Mouse (Mus musculus) brown adipose tissue, adult 24 weeks (tissue): ENCODE results near the gene Tsga10. TPM values are rescaled to one million over a fixed set of nuclear protein-coding genes. Genes with fewer than 3 reads are reported as not detected.
A peak's percentile ranks its signal among the peaks of the same experiment; 100 is the strongest.

Experiments used
- H3K27ac ChIP-seq: fragments of 200-500 bp; replicated peaks from 2 replicates; pipeline ENCODE4 v1.5.1; 2012; ENCODE audit warnings: low read depth, mild to moderate bottlenecking, low read length
- H3K4me1 ChIP-seq: fragments of 200-500 bp; 2 replicates; pipeline ENCODE4 v1.6.1; 2012; ENCODE audit warnings: low read length, mixed read lengths; ENCODE audit not compliant: control insufficient read depth, insufficient read depth, insufficient read length
- H3K4me3 ChIP-seq: fragments of 200-500 bp; 2 replicates; pipeline ENCODE4 v1.5.1; 2012; ENCODE audit warnings: low read depth, mild to moderate bottlenecking, low read length, moderate library complexity; ENCODE audit not compliant: insufficient read depth
- polyA plus RNA-seq: library from polyadenylated mRNA; stranded (reverse); fragments of >200 nt; gene quantifications from 2 replicates; pipeline ENCODE4 v1.2.4, GENCODE M21; 2012; ENCODE audit not compliant: missing spikeins, insufficient read depth, insufficient read length

Tsga10 gene
- polyA plus RNA-seq: 6.1 and 8.5 TPM in 2 replicates

DNA sequence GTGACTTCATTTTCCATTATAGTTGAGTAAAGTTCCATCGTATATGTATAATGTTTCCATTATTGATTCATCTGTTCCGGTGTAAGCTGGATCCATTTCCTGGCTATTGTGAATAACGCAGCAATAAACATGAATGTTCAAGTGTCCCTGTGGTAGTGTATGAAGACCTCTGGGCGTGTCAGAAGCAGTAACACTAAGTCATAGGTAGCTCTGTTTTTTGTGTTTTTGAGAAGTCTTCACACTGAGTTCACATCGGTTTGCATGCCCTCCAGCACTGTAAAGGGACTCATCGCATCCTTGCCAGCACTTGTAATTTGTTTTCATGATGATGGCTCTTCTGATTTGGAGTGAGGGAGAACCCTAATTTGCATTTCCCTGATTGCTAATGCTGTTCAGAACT lies at the start of gene Tsga10:
Tsga10 (minus strand) TSS at position 144 of the 400 bp plus-strand sequence.
- 0 out of 2 replicates have a peak, but pooled peaks cover 3% of the 10 kb centered on the region for H3K4me1 ChIP-seq
- H3K27ac ChIP-seq: peak within 1 kb of the TSS; percentile 54
- peak within 1 kb of the TSS; percentile 62 for H3K4me3 ChIP-seq

DNA sequence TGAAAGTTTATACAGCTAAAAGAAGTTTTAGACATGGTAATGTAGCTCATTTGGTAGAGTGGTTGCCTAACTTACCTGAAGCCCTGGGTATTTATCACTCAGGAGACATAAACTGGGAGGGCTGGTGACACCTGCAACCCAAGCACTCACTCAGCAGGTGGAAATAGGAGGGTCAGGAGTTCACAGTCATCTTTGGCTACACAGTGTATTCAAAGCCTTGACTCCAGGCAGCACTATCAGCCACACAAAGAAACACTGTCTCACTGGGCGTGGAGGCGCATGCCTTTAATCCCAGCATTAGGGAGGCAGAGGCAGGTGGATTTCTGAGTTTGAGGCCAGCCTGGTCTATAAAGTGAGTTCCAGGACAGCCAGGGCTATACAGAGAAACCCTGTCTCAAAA lies 46.5 kb upstream of the Tsga10 start:
- H3K4me3 ChIP-seq: no peak overlapping the region
- H3K4me1 ChIP-seq: no peaks in the 10 kb centered on the region
- H3K27ac ChIP-seq: no peak overlapping the region

DNA sequence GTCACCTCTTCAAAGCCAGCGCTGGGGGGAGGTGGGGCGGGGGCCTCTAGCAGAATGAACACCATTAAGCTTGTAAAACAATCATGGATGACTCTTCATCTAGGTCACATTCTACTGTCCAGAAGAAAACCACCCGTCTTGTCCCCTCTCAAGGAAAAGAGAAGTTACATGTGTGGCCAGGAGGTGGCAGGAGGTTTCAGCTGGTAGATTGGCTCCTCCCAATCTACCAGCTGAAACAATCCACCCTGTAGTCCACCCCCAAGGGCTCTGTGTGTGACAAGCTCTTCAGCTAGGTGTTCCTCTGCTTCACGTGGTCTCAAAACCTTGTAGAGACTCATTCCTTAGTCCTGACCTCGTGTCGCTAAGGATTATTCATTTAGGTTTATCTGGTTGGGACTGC lies 36.9 kb upstream of the Tsga10 start:
- Histone ChIP-seq H3K27ac (no peak overlapping the region), H3K4me3 (no peak overlapping the region), H3K4me1 (no peaks in the 10 kb centered on the region)

DNA sequence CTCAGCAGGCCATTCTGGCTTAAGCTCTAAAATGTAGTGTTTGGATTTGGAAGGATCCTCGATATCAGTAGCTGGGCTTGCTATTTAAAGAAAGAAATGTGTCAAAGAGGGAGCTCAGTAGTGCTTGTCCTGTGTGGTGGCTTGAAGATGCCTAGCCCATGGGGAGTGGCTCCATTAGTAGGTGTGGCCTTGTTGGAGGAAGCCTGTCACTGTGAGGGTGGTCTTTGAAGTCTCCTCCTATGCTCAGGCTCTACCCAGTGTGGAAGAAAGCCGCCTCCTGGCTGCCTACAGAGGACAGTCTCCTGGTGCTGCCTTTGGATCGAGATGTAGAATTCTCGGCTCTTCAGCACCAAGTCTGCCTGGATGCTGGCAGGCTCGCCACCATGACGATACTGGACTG lies 34.1 kb upstream of the Tsga10 start:
- no peaks in the 10 kb centered on the region for H3K4me1 ChIP-seq
- H3K27ac ChIP-seq: no peak overlapping the region
- no peak overlapping the region for H3K4me3 ChIP-seq

DNA sequence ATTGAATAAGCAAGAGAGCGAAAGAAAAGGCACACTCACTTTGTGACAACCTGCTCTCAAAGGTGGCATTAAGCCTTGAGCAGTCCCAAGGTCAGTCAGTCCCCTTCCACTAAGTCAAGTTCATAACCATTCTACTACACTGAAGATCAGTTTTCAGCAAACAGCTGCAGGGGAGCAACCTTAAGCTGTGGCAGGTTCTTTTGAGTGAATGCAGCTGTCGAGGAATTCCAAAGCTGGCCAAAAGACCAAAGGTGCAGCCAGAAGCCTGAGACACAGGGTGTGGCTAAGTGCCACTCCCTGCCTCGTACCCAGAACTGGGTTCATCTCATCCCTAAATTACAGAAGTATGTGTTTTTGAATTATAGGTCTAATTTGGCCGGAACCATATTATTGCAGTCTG lies 33.6 kb upstream of the Tsga10 start:
- Histone ChIP-seq H3K4me3 (no peak overlapping the region), H3K4me1 (no peaks in the 10 kb centered on the region), H3K27ac (no peak overlapping the region)

DNA sequence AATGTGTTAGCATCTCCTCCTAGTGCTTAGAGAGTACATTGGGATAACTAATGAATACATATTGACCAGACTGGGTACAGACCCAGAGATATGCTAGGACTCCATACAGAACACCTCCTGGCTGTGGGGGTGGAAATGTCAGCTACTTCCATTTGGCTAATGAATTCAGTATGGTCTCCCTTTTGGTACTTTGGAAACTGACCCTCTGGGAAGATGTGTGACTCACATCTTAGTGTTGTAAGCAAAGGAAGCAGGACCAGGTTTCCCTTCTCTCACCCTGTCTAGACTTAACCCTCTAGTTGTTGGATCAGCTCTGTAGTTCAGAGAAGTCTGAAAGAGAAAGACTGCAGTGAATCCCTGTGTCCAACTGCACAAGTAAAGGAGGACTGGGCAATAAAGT lies 28.4 kb upstream of the Tsga10 start:
- Histone ChIP-seq H3K4me1 (peaks cover under 1% of the 10 kb centered on the region; the same call in 1 of the 2 replicates), H3K4me3 (no peak overlapping the region), H3K27ac (no peak overlapping the region)

DNA sequence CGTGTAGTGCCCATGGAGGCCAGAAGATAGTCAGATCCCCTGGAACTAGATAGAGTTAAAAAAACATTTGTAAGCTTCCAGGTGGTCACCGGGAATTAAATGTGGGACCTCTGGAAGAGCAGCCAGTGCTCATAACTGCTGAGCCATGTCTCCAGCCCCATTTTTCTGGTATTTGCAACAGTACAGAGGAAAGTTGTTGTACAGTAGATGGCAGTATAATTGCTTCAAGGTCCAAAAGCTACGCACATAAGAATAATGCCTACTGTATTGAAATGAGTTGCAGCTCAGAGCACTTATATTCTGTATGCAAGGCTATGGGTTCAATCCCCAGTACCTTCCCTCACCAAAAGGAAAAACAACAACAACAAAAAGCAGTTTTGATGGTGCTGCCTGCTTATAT lies 25.2 kb upstream of the Tsga10 start:
- Histone ChIP-seq H3K4me1 (peaks cover 6% of the 10 kb centered on the region; the same call in 1 of the 2 replicates), H3K4me3 (peak overlapping the region; percentile 38), H3K27ac (no peak overlapping the region)

DNA sequence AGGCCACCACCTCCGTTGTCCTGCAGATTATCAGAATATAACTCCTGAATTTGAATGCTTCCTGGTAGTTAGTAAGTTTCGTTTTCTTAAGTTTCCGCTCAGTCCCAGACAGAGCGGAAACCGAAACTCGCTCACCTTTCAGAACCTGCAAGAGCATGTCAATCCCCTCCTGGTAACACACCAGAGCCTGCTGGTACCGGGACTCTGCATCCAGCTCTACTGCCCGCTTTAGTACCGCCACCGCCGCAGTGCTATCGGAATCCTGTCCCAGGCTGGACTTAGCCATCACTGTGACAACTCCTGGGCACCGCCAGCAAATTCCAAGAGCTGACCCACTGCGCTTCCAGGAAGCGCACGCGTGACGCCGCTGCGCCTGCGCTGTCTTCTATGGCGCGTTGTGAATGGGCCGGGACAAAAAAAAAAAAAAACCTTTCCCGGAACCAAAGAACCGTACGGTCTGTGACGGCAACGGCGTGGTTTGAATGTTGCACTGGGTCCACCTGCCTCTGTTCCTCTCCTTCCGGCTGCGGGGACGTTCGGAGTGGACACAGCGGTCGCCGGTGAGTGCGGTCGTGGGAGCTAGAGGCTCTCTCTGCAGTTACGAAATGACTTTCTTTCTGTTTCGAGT lies 23.9 kb upstream of the Tsga10 start, which contains the start of the genes Mitd1 and Mrpl30:
Mitd1 (minus strand) TSS at position 387 of the 628 bp plus-strand sequence.
Mrpl30 (plus strand) TSS at position 453 of the 628 bp plus-strand sequence.
- peak within 1 kb of the TSS; percentile 88 for H3K27ac ChIP-seq
- H3K4me3 ChIP-seq: peak within 1 kb of the TSS; percentile 88
- H3K4me1 ChIP-seq: peaks cover 6% of the 10 kb centered on the region; the same call in 1 of the 2 replicates

DNA sequence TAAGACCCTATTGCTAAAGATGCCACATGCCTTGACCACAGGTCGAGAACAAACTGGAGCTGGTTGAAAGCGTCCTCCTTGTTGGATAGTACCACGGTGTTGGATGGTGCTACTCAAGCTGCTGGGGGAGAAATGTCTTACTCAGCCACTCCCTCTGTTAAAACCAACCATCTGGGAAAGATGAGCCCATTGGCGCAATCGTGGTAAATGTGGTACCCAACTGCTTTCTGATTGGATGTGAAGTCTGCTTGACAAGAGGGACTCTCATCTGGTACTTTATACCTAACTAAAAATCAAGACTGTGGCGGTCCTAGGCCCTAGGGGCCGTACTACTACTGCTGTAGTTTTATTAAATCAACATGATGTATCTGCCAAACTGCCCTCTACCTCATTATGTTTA lies 23.0 kb upstream of the Tsga10 start:
- H3K4me1 ChIP-seq: peaks cover 6% of the 10 kb centered on the region; the same call in 1 of the 2 replicates
- H3K4me3 ChIP-seq: peak overlapping the region; percentile 88
- peak overlapping the region; percentile 88; the same call in 1 of the 2 replicates for H3K27ac ChIP-seq

DNA sequence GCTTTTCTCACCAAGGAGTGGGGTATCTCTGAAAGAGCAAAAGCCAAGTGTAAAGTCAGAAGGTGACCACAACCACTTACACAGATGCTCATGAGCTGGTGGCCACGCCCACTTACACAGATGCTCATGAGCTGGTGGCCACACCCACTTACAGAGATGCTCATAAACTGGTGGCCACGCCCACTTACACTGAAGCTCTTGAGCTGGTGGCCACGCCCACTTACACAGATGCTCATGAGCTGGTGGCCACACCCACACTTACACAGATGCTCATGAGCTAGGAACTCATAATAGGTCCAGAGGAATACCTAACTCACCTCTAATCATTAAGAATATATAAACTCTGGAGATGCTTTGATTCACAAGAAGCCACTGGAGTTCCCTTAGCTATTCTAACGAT lies 18.2 kb upstream of the Tsga10 start:
- H3K4me1 ChIP-seq: peaks cover 3% of the 10 kb centered on the region; the same call in 1 of the 2 replicates

DNA sequence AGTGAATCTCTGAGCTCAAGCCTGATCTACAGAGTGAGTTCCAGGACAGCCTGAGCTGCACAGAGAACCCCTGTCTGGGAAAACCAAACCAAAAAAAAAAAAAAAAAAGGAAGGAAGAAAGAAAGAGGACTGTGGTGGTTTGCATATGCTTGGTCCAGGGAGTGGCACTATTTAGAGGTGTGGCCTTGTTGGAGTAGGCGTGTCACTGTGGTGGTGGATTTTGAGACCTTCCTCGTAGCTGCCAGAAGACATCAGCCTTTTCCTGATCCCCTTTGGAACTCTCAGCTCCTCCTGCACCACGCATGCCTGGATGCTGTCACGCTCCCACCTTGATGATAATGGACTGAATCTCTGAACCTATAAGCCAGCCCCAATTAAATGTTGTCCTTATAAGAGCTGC lies 17.2 kb upstream of the Tsga10 start:
- no peaks in the 10 kb centered on the region for H3K4me1 ChIP-seq
- no peak overlapping the region for H3K27ac ChIP-seq
- no peak overlapping the region for H3K4me3 ChIP-seq

More for the DNA sequence above, 18.2 kb upstream of the Tsga10 start:
- Histone ChIP-seq H3K4me3 (no peak overlapping the region), H3K27ac (no peak overlapping the region)

DNA sequence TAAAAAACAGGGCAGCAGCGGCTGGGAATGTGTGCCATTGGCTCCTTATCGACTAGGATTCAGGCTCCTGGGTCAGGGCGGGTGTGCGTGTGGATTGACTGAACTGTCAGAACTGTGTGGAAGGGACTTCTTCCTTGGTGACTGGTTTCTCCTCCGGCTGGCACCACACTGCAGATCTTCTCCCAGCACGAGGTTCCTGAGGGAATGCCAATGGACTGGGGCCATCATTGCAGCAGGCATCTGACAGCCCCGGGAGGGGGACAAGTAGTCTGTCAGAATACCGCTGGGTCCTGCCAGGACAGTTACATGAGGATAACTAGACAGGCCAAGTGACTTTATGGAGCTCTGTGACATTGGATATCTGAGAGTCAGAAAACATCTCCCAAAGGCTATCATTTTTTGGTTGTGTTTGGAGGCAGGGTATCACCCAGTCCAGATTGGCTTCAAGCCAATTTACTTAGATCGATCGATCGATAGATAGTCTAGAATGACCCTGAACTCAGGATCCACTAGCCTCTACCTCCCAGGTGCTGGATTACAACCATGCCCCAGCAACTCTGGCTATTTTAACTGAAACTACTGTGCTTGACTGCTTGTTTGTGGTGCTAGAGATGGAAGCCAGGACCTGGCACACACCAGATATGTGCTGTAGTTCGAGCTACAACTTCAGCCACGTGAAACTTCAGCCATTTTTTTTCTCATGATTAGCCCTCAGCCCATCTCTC lies 11.7 kb upstream of the Tsga10 start:
- Histone ChIP-seq H3K4me3 (peak overlapping the region; percentile 20; the same call in 1 of the 2 replicates), H3K4me1 (no peaks in the 10 kb centered on the region; the same call in 1 of the 2 replicates), H3K27ac (peak overlapping the region; percentile 84)

DNA sequence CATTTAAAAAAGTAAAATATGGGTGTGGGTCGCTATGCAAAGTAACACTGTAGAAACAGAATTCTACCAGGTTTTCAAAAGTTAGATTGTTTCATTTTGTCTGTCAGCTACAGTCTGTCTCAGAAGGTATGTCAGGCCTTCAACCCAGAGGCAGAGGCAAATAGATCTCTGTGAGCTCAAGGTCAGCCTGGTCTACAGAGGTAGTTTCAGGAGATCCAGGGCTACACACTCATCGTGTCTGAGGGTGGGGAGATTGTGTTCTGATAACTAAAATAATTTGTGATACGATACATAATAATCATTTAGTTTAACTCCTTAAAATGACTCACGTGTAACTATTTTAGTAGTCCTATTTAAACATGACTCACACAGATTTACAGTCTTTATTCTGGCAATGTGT lies 6.9 kb upstream of the Tsga10 start:
- Histone ChIP-seq H3K4me1 (peaks cover 7% of the 10 kb centered on the region; the same call in 1 of the 2 replicates), H3K27ac (0 out of 2 replicates have a peak overlapping the region, but pooled peaks have one; percentile 7), H3K4me3 (no peak overlapping the region)

DNA sequence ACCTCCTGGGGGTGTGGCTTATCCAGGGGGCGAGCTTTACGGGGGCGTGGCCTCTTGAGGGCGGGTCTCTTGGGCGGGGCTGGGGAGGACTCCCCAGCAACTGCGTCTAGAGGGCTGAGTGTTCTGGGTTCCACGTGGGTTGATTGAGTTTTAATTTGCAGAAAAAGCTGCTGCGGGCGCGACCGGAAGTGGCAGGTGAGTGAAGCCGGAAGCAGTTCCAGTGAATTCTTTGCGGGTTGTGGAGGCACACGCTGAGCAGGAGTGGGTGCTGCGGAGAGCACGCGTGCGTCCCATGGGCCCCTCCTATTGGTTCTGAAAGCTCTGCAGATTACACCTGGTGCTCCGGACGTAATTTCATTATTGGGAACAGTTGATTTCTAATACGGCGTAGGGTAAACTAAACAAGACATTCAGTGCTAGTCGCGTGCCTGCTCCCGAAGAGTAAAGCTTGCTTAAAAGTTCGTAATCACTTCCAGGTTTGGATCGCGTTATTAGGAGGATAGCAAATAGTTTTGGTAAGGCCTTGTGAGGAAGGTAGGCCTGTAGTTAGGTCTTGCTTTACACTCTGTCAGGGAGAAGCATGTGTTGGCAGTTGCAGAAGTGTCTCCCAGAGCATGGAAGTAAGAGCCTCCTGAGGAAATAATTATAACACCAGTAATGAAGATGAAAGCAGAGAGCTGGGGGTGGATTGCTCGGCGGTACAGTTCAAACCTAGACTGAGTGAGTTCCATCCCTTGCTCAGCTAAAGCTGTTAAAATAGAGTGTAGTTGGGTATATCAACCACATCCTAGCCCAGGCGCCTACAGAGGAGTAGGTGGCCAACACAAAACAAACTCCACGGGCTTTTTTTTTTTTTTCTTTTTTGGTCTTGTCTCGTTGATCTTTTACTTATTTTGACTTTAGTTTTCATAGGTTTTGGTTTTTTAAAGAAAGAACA lies 6.2 kb upstream of the Tsga10 start:
- Histone ChIP-seq H3K4me3 (peak overlapping the region; percentile 76), H3K27ac (peak overlapping the region; percentile 20), H3K4me1 (peaks cover 7% of the 10 kb centered on the region; the same call in 1 of the 2 replicates)
